Mouse (Mus musculus): ENCODE measurements at regions not wholly inside any gene's neighbourhood (a gene's known extent, or its start where the extent isn't known, plus 50 kb on each side); places are given as distances from the start of the nearest gene placed in this dataset.

GRCm38 (mm10) chr8:27837903-27838302, 390.4 kb downstream of the Poteg start:
- no peak for DNase-seq (ENCODE audit: low read depth, low spot score)

- DNase-seq (ENCODE audit: low read depth, low spot score) = no peak
These were observed 419.1 kb downstream of the Poteg start for GRCm38 (mm10) chr8:27866468-27866995.

GRCm38 (mm10) chr8:27868591-27868990, 421.1 kb downstream of the Poteg start:
- DNase-seq (ENCODE audit: low read depth, low spot score) = no peak

GRCm38 (mm10) chr8:27877691-27878264, 430.3 kb downstream of the Poteg start:
- DNase-seq (ENCODE audit: low read depth, low spot score) = no peak

- no peak for DNase-seq (ENCODE audit: low read depth, low spot score)
These were observed 441.8 kb downstream of the Poteg start for GRCm38 (mm10) chr8:27889292-27889691.

GRCm38 (mm10) chr8:27894325-27894724, 446.9 kb downstream of the Poteg start:
- no peak for DNase-seq (ENCODE audit: low read depth, low spot score)

- no peak for DNase-seq (ENCODE audit: low read depth, low spot score)
These were observed 452.6 kb downstream of the Poteg start for GRCm38 (mm10) chr8:27900115-27900514.

- peak; percentile 52 for DNase-seq (ENCODE audit: low read depth, low spot score)
These were observed 456.3 kb downstream of the Poteg start for GRCm38 (mm10) chr8:27903796-27904195.

GRCm38 (mm10) chr8:27909347-27909945, 462.0 kb downstream of the Poteg start:
- peak; percentile 77 for DNase-seq (ENCODE audit: low read depth, low spot score)

- DNase-seq (ENCODE audit: low read depth, low spot score) = no peak
These were observed 491.4 kb downstream of the Poteg start for GRCm38 (mm10) chr8:27938559-27939492.

- no peak for DNase-seq (ENCODE audit: low read depth, low spot score)
These were observed 507.5 kb downstream of the Poteg start for GRCm38 (mm10) chr8:27955000-27955399.

- DNase-seq (ENCODE audit: low read depth, low spot score) = no peak
These were observed 533.5 kb downstream of the Poteg start for GRCm38 (mm10) chr8:27980920-27981319.

GRCm38 (mm10) chr8:27981769-27982168, 534.3 kb downstream of the Poteg start:
- no peak for DNase-seq (ENCODE audit: low read depth, low spot score)

GRCm38 (mm10) chr8:28012849-28013248, 565.4 kb downstream of the Poteg start:
- no peak for DNase-seq (ENCODE audit: low read depth, low spot score)

Measured in R1 (cell line).